Comparison of ENCODE assay signal across 9 mouse cellular contexts in the genomic region with DNA sequence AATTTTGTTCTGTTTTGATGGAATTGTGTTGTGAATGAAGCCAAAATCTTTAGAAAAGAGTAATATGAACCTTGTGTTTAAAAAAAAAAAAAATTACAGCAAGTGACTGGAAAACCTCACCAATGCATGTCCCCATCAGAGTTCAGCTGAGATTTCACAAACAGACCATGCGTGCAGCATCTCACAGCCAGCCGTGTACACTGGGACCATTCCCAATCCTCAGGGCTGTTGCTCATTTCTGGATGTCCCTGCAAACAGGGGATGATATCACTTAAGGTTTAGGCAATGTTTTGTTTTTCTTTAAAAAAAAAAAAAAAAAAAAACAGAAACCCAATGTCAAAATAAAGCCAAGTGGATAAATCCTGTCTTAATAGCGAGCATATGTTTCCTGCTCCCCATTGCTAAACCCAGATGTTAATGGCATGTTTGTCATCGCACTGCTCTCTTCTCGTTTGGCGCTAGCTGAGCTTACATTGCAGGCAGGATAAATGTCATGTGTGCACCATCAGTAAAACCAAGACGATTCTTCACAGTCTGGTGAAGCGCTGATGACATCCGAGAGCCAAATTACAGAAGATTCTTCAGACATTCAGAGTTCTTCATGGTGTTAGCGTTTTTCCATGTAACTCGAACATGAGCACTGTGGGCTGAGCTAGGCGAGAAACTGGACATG.
DNase-seq lines count a peak whose midpoint lies in the region; ATAC-seq and TF ChIP-seq lines count a peak whose summit lies in the region.
"Had no signal": no experiment of that assay in that cellular context is flagged by ENCODE, and none has a peak within 500 bp of the region (broad histone marks: within the 10 kb centered on the region; RNA-seq: fewer than 3 reads in every experiment).

No protein-coding gene starts in this region.

- 65% methylated on average over 12 of the region's 12 CpGs for WGBS in heart, postnatal 0 days

- no peak overlapping the region for H3K4me2 ChIP-seq in heart, postnatal 0 days (ENCODE audit: low read depth, low read length)
- H3K4me2 ChIP-seq: liver, embryonic 12.5 days had no signal

- 0 out of 2 replicates have a peak, but pooled peaks cover 5% of the 10 kb centered on the region for H3K4me1 ChIP-seq in embryonic fibroblast, embryonic 13.5 days (ENCODE audit: control insufficient read depth, insufficient read depth, low read length)
- H3K4me1 ChIP-seq in heart, postnatal 0 days (ENCODE audit: control insufficient read depth, insufficient read depth), result no peaks in the 10 kb centered on the region
- H3K4me1 ChIP-seq: liver, embryonic 12.5 days had no signal

- DNase-seq in kidney, postnatal 4 days, result peak; percentile 31 to 46
- DNase-seq in kidney, postnatal 36 days, result no peak
- DNase-seq in heart, postnatal 0 days (ENCODE audit: low spot score), result peak; percentile 7
- DNase-seq in lung, postnatal 25 days (ENCODE audit: low spot score), result peak; percentile 5
- DNase-seq in ovary, postnatal 36 days (ENCODE audit: low spot score), result no peak

- TF ChIP-seq POLR2A in embryonic fibroblast, embryonic 13.5 days (IDR thresholded peaks at IDR 0.05; ENCODE audit: low read depth, low read length), result no peak

- no peak overlapping the region for H3K4me3 ChIP-seq in embryonic fibroblast, embryonic 13.5 days (ENCODE audit: insufficient read depth, low read length)
- no peak overlapping the region for H3K4me3 ChIP-seq in heart, postnatal 0 days (ENCODE audit: low read depth, low read length)
- H3K4me3 ChIP-seq: erythroblast, embryonic 14.5 days; liver, embryonic 12.5 days had no signal

- no peaks in the 10 kb centered on the region for H3K27me3 ChIP-seq in heart, postnatal 0 days (ENCODE audit: control insufficient read depth, insufficient read depth, low read length)
- H3K27me3 ChIP-seq: liver, embryonic 12.5 days had no signal

- no peak for TF ChIP-seq CTCF in embryonic fibroblast, embryonic 13.5 days (IDR thresholded peaks at IDR 0.05; ENCODE audit: borderline replicate concordance, insufficient read depth, low read length)
- TF ChIP-seq CTCF in heart, postnatal 0 days (IDR thresholded peaks at IDR 0.05; ENCODE audit: low read depth), result no peak

- no peak for ATAC-seq in heart, postnatal 0 days (ENCODE audit: insufficient read depth, low read depth)
- ATAC-seq in granulocyte monocyte progenitor cell, adult 5-6 weeks (replicated peaks; ENCODE audit: poor library complexity, severe bottlenecking), result no peak
- ATAC-seq: liver, embryonic 12.5 days had no signal

- no peak overlapping the region for H3K9ac ChIP-seq in heart, postnatal 0 days (replicated peaks; ENCODE audit: low read depth, low read length)
- H3K9ac ChIP-seq: liver, embryonic 12.5 days had no signal

- H3K9me3 ChIP-seq in heart, postnatal 0 days (replicated peaks; ENCODE audit: control insufficient read depth, low read length), result no peaks in the 10 kb centered on the region
- H3K9me3 ChIP-seq: liver, embryonic 12.5 days had no signal

- H3K27ac ChIP-seq in embryonic fibroblast, embryonic 13.5 days (ENCODE audit: insufficient read depth, low read length), result peak overlapping the region; percentile 58; the same call in 1 of the 2 replicates
- no peak overlapping the region for H3K27ac ChIP-seq in heart, postnatal 0 days (ENCODE audit: low read depth)
- H3K27ac ChIP-seq: liver, embryonic 12.5 days had no signal

- TF ChIP-seq EP300 in heart, postnatal 0 days (IDR thresholded peaks at IDR 0.05; ENCODE audit: low read depth), result no peak

- no peaks in the 10 kb centered on the region for H3K36me3 ChIP-seq in heart, postnatal 0 days (replicated peaks; ENCODE audit: control insufficient read depth, insufficient read depth, low read length)
- H3K36me3 ChIP-seq: liver, embryonic 12.5 days had no signal

Comparison
In these comparisons a context has a peak if more than half of its experiments do, and no peak if none do; other contexts are left out.
1. DNase-seq: peak in kidney, postnatal 4 days (2 of 2), heart, postnatal 0 days (single experiment) and lung, postnatal 25 days (single experiment); none in kidney, postnatal 36 days (0 of 2) and ovary, postnatal 36 days (single experiment).